Mouse (Mus musculus): ENCODE data around the gene Coq8b. TPM values are rescaled to one million over a fixed set of nuclear protein-coding genes. Genes with fewer than 3 reads are reported as not detected.

The Coq8b gene
- polyA plus RNA-seq, 1 experiment from 2014 or later = 19.5 TPM

DNA sequence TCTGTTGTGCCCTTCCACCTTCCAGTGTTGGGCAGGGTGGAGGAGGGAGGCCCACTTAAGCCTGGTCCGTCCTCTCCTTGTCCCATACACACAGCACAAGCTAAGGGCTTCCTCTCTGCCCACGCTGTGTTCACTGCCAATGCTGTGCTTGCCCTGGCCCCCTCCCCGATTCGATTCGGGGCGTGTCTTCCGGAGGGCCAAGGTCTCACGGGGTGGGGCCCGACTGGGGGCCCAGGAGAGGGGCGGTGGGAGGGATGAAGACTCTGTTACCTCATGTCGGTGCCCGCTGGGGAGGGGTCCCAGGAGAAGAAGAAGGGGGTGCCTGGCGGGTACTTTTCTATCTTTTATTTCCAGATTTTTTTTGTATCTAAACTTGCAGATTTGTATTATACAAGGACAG, 48.9 kb downstream of the Coq8b start:
- 65% methylated on average over 13 of the region's 13 CpGs for WGBS
- Histone ChIP-seq H3K27me3 (replicated peaks) (peaks cover 9% of the 10 kb centered on the region; the same call in 1 of the 2 replicates), H3K36me3 (peaks cover 54% of the 10 kb centered on the region), H3K9ac (no peak overlapping the region), H3K4me2 (replicated peaks) (no peak overlapping the region), H3K4me1 (no peaks in the 10 kb centered on the region), H3K9me3 (no peaks in the 10 kb centered on the region), H3K4me3 (no peak overlapping the region), H3K27ac (no peak overlapping the region)
- no peak for ATAC-seq (ENCODE audit: low FRiP score, low read depth)

DNA sequence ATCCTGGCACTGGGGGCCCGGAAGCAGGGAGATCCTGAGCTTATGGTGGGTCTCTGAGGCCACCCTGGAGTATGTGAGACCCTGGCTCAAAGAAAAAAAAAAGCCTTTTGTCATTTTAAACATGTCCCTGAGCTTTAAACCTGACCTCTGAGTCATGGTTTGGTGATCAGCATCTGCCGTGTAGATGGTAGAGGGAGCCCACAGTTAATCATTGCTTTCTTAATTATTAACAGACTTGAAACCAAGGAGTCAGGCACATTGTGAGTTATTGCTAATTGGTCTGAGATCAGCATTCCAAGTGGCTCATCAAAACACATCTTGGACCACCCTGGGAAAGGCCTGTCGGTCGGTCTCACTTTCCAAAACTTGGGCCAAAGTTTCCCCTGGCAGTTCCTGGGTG, 49.4 kb downstream of the Coq8b start:
- no peak for ATAC-seq (ENCODE audit: low FRiP score, low read depth)
- Histone ChIP-seq H3K4me2 (replicated peaks) (no peak overlapping the region), H3K4me3 (no peak overlapping the region), H3K36me3 (peaks cover 49% of the 10 kb centered on the region), H3K9ac (no peak overlapping the region), H3K9me3 (no peaks in the 10 kb centered on the region), H3K27me3 (replicated peaks) (peaks cover 9% of the 10 kb centered on the region; the same call in 1 of the 2 replicates), H3K4me1 (no peaks in the 10 kb centered on the region), H3K27ac (no peak overlapping the region)
- WGBS = 67% methylated on average over 4 of the region's 4 CpGs

DNA sequence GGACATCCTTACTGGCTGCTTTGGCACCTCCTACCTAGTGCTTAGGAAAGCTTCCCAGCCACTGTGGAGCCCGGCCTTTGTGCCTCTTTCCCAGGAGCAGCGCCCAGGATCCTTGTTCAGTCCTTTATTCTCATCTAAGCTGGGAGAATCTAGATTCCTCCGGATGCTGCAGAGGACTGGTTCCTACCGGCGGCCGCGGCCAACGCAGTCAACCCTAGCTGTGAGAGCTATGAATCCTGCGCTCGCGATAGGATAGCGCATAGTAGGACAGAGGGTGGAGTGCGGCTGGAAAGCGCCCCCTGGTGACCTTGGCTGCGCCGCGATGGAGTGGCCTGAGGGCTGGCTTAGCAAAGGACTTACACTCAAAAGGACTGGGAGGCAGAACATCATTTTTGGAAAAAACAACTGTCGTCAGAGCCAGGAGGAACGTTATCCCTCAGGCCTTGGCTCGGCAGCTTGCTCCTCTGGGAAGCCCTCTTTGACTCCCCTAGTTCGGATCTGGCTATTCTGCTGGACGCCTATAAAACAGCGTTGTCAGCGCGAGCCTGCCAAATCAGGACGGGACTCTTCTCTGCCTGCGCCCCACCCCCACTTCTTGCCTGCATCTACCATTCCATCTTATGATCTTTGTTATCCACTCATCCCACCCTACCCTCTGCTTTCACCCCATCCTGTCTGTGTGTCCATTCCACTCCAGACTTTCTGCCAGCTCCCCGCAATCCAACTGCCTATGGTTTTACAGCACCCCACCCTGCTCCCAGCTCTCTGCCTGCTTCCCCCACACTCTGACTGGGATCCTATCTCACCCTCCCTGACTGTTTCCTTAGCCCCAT, 52.3 kb downstream of the Coq8b start:
- ATAC-seq (ENCODE audit: low FRiP score, low read depth) = peak; percentile 54
- no peak overlapping the region for H3K9ac ChIP-seq
- peaks cover 21% of the 10 kb centered on the region for H3K36me3 ChIP-seq

DNA sequence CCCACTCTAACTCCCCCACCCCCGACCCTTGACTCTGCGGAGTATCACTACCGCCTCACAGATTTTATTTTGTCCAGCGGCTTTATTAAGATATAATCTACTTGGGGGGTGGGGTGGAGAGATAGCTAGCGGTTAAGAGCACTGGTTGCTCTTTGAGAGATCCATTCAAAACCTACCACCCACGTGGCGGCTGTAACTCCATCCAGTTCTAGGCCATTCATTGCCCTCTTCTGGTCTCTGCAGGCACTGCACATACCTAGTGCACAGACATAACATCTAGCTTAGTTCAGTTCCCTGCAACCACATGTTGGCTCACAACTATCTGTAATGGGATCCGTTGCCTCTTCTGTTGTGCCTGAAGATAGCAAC, 52.9 kb downstream of the Coq8b start:
- 5% methylated on average over 8 of the region's 8 CpGs for WGBS

More for the DNA sequence above, 52.3 kb downstream of the Coq8b start:
- under 1% methylated on average over 28 of the region's 28 CpGs for WGBS
- Histone ChIP-seq H3K27me3 (replicated peaks) (peaks cover 9% of the 10 kb centered on the region; the same call in 1 of the 2 replicates), H3K27ac (no peak overlapping the region), H3K4me1 (no peaks in the 10 kb centered on the region), H3K4me3 (no peak overlapping the region), H3K9me3 (no peaks in the 10 kb centered on the region), H3K4me2 (replicated peaks) (peak overlapping the region; percentile 35)

DNA sequence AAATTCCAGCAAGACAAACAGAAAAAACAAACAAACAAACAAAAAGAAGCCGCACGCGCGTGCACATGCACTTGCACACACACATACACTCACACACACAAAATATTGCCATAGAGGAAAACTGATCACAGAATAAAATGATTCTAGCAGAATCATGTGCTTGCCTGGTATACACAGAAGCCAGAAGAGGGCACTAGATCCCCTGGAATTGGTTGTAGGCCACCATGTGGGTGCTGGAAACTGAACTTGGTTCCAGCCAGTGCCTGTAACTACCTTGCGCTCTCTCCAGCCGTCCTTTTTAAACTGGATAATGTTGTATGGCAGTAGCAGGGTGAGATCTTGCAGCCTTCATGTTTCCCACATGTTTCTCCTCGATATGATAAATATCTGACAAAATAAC, 55.9 kb downstream of the Coq8b start:
- H3K4me1 ChIP-seq = no peaks in the 10 kb centered on the region
- no peak overlapping the region for H3K4me2 ChIP-seq (replicated peaks)
- H3K4me3 ChIP-seq = no peak overlapping the region
- WGBS = 85% methylated on average over 7 of the region's 7 CpGs
- no peak for ATAC-seq (ENCODE audit: low FRiP score, low read depth)
- H3K36me3 ChIP-seq = no peaks in the 10 kb centered on the region
- H3K27ac ChIP-seq = no peak overlapping the region
- peaks cover 9% of the 10 kb centered on the region; the same call in 1 of the 2 replicates for H3K27me3 ChIP-seq (replicated peaks)
- H3K9ac ChIP-seq = no peak overlapping the region
- H3K9me3 ChIP-seq = no peaks in the 10 kb centered on the region

More for the DNA sequence above, 52.9 kb downstream of the Coq8b start:
- Histone ChIP-seq H3K4me1 (no peaks in the 10 kb centered on the region), H3K4me3 (no peak overlapping the region), H3K27ac (no peak overlapping the region), H3K36me3 (peaks cover 17% of the 10 kb centered on the region), H3K27me3 (replicated peaks) (peaks cover 9% of the 10 kb centered on the region; the same call in 1 of the 2 replicates), H3K9ac (no peak overlapping the region), H3K4me2 (replicated peaks) (peak overlapping the region; percentile 35), H3K9me3 (no peaks in the 10 kb centered on the region)
- ATAC-seq (ENCODE audit: low FRiP score, low read depth) = peak; percentile 80

DNA sequence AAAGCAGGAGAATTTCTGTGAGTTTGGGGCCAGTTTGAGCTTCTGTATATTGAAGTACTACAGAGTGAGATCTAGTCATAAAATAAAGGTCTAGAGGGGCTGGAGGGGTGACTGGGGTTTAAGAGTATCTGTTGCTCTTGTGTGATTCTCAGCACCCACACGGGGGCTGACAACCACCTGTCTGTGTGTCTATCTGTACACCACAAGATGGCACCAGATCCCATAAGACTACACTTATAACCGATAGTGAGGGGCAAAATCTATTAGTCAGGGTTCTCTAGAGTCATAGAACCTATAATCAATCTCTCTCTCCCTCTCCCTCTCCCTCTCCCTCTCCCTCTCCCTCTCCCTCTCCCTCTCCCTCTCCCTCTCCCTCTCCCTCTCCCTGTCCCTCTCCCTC, 57.7 kb downstream of the Coq8b start:
- WGBS = 83% methylated on average over 2 of the region's 2 CpGs
- ATAC-seq (ENCODE audit: low FRiP score, low read depth) = no peak
- no peak overlapping the region for H3K4me2 ChIP-seq (replicated peaks)

DNA sequence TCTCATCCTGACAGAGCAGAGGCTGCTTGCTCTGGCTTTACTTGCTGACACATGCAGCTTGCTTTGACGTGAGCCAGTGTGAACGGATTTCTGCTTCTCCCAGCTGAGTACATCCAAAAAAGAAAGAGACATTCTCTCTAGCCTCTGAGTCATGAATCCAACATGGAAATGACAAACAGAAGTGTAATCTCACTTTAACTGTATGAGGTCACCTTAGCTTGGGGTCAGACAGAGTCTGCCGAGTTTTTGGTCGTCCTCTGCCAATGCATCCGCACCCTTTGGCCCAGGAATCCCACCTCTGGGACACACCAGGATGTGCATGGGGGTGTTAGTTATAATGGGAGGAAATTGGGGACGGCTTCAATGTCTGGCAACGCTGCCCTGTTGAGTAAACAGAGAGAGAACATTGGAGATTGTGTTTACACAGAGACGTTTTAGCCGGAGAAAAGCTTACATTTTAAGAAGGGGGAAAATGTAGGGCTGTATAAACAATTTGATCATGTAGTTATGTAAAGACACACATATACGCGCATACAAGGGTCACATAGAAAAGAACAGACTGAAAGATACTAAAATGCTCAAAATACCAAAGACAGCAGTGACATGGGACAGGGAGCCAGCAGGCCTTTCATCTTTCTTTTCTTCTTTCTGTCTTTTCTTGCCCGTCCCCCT, 59.1 kb downstream of the Coq8b start:
- Histone ChIP-seq H3K9ac (no peak overlapping the region), H3K9me3 (no peaks in the 10 kb centered on the region), H3K36me3 (no peaks in the 10 kb centered on the region), H3K4me2 (replicated peaks) (no peak overlapping the region), H3K4me3 (no peak overlapping the region), H3K27ac (no peak overlapping the region), H3K27me3 (replicated peaks) (no peaks in the 10 kb centered on the region), H3K4me1 (no peaks in the 10 kb centered on the region)
- WGBS = 70% methylated on average over 12 of the region's 12 CpGs
- ATAC-seq (ENCODE audit: low FRiP score, low read depth) = no peak

More for the DNA sequence above, 57.7 kb downstream of the Coq8b start:
- H3K27me3 ChIP-seq (replicated peaks) = no peaks in the 10 kb centered on the region
- H3K4me3 ChIP-seq = no peak overlapping the region
- H3K27ac ChIP-seq = no peak overlapping the region
- no peaks in the 10 kb centered on the region for H3K4me1 ChIP-seq
- H3K9me3 ChIP-seq = no peaks in the 10 kb centered on the region
- no peak overlapping the region for H3K9ac ChIP-seq
- no peaks in the 10 kb centered on the region for H3K36me3 ChIP-seq

DNA sequence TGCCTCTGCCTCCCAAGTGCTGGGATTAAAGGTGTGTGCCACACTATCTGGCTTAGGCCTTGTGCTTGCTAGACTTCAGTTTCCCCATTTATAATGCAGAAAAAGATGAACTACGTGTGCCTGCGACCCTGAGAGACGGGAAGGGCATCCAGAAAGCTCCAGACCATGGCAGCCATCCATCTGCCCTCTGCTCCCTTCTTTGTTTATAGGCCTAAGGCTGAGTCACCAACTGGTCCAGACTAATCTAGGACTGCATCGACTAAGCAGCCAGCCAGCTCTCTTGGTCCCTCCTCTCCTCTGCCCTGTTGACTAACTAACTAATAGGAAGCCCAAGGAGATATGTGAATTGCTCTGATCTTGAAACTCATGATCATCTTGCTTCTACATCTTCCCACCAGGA, 63.1 kb downstream of the Coq8b start:
- Histone ChIP-seq H3K9ac (no peak overlapping the region), H3K4me3 (no peak overlapping the region), H3K36me3 (no peaks in the 10 kb centered on the region), H3K27ac (no peak overlapping the region), H3K9me3 (no peaks in the 10 kb centered on the region), H3K4me2 (replicated peaks) (no peak overlapping the region), H3K27me3 (replicated peaks) (no peaks in the 10 kb centered on the region), H3K4me1 (no peaks in the 10 kb centered on the region)
- ATAC-seq (ENCODE audit: low FRiP score, low read depth) = no peak
- 82% methylated on average over 4 of the region's 4 CpGs for WGBS

DNA sequence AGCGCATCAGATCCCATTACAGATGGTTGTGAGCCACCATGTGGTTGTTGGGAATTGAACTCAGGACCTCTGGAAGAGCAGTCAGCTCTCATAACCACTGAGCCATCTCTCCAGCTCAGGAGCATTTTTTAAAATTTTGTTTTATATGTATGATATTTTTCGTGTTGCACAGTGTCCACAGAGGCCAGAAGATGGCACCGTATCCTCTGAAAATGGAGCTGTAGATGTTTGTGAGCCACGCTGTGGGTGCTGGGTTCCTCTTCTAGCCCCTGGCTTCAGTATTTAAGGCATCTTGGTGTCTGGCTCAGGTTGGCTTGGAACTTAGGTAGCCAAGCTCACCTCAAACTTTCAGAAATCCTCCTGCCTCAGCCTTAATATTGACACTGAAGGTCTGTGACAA, 63.7 kb downstream of the Coq8b start:
- no peak overlapping the region for H3K9ac ChIP-seq
- WGBS = 92% methylated on average over 4 of the region's 4 CpGs
- no peak overlapping the region for H3K27ac ChIP-seq
- no peak overlapping the region for H3K4me2 ChIP-seq (replicated peaks)
- no peaks in the 10 kb centered on the region for H3K4me1 ChIP-seq
- no peak for ATAC-seq (ENCODE audit: low FRiP score, low read depth)
- no peaks in the 10 kb centered on the region for H3K9me3 ChIP-seq
- H3K36me3 ChIP-seq = no peaks in the 10 kb centered on the region
- no peaks in the 10 kb centered on the region for H3K27me3 ChIP-seq (replicated peaks)
- H3K4me3 ChIP-seq = no peak overlapping the region

DNA sequence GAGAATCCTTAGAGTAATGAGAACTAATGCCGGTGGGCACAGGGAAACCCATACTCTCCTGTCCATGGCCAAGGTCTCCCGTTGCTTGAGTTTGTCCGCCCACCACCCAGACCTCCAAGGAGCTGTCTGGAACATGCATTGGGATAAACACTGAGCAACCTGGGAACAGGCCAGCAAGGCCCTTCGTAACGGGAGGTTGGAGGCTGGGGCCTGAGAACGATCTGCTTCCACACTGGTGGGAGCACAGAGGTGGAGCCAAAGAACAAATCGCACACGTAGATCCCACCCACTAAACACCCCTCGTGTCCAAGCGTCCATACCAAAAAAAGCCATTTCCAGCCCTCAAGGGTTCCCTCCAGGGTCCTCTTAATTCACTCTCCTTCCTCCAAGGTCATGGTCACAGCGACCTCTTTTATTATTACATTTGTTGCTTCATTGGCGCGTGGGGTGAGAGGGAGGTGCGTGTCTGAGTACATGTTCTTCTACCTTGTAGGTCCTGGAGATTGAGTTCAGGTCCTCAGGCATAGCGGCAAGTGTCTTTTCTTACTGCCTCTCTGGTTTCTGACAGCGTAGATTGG, 65.3 kb downstream of the Coq8b start:
- Histone ChIP-seq H3K9me3 (no peaks in the 10 kb centered on the region), H3K4me3 (no peak overlapping the region), H3K4me1 (no peaks in the 10 kb centered on the region), H3K4me2 (replicated peaks) (no peak overlapping the region), H3K27me3 (replicated peaks) (no peaks in the 10 kb centered on the region), H3K9ac (no peak overlapping the region), H3K36me3 (no peaks in the 10 kb centered on the region), H3K27ac (no peak overlapping the region)
- 88% methylated on average over 16 of the region's 16 CpGs for WGBS
- ATAC-seq (ENCODE audit: low FRiP score, low read depth) = no peak

DNA sequence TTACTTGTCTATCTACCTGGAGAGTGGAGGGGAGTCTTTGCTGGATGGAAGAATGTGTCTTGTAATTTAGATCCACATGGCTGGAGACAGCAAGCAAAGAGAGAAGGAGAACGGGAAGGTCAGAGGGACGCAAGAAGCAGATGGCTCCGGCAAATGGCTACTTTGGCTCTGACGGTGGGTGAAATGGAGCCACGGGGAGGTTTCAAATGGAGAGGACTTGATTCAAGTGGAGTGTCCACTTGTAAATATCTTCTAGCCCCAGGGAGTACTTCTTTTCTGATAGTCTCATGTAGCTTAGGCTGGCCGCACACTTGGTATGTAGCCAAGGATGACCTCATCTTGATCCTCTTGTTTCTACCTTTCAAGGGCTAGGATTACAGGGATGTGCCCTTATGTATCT, 66.0 kb downstream of the Coq8b start:
- Histone ChIP-seq H3K9me3 (no peaks in the 10 kb centered on the region), H3K9ac (no peak overlapping the region), H3K36me3 (no peaks in the 10 kb centered on the region), H3K27me3 (replicated peaks) (no peaks in the 10 kb centered on the region; the same call in 1 of the 2 replicates), H3K4me3 (no peak overlapping the region), H3K27ac (no peak overlapping the region), H3K4me1 (no peaks in the 10 kb centered on the region), H3K4me2 (replicated peaks) (no peak overlapping the region)
- ATAC-seq (ENCODE audit: low FRiP score, low read depth) = no peak
- 87% methylated on average over 6 of the region's 6 CpGs for WGBS

DNA sequence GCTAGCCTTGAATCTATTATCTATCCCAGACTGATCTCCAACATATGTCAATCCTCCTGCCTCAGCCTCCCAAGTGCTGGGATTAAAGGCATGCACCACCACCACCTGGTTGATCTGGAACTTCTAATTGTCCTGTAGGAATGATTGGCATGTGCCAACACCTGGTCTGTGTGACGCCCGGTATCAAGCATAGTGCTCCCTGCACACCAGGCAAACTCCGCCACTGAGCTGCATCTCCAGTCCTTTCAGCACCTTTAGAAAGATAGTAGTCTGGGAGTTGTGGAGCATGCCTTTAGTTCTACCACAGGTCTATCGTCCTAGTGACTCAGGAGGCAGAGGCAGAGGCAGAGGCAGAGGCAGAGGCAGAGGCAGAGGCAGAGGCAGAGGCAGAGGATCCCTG, 67.5 kb downstream of the Coq8b start:
- Histone ChIP-seq H3K9ac (no peak overlapping the region), H3K9me3 (no peaks in the 10 kb centered on the region), H3K4me2 (replicated peaks) (no peak overlapping the region), H3K27ac (no peak overlapping the region), H3K27me3 (replicated peaks) (no peaks in the 10 kb centered on the region; the same call in 1 of the 2 replicates), H3K4me1 (no peaks in the 10 kb centered on the region), H3K4me3 (no peak overlapping the region), H3K36me3 (no peaks in the 10 kb centered on the region)
- WGBS = 91% methylated on average over 4 of the region's 4 CpGs
- no peak for ATAC-seq (ENCODE audit: low FRiP score, low read depth)

All from neural tube, embryonic 12.5 days (tissue).